Mouse (Mus musculus) lung, adult 2 months (tissue): ENCODE data around the gene Ppp3ca.

ENCODE experiments used
- CTCF ChIP-seq: fragments of 200-500 bp; IDR thresholded peaks from 2 replicates; pipeline ENCODE4 v1.5.1; 2011; ENCODE audit warnings: mild to moderate bottlenecking, low read length, control low read depth; ENCODE audit not compliant: insufficient read depth
- POLR2A ChIP-seq: fragments of 200-500 bp; IDR thresholded peaks from 2 replicates; pipeline ENCODE4 v1.6.1; 2011; ENCODE audit warnings: low read depth, mild to moderate bottlenecking, control low read depth, low read length, borderline replicate concordance; ENCODE audit errors: extremely low read depth

- TF ChIP-seq CTCF (no peak), POLR2A (no peak)
Measured at GRCm38 (mm10) chr3:136682242-136682641, 12.3 kb downstream of the Ppp3ca start.
